Mouse (Mus musculus): Measurements from ENCODE around the gene Diaph3. TPM values are rescaled to one million over a fixed set of nuclear protein-coding genes. Genes with fewer than 3 reads are reported as not detected.
"Not testable (repeated sequence)": the region's sequence is repeated elsewhere in the genome, so short reads cannot be mapped to it uniquely, and the experiment has no call there.

The Diaph3 gene
- total RNA-seq, 2 experiments from 2014 or later, result 20.9 to 28.3 TPM

DNA sequence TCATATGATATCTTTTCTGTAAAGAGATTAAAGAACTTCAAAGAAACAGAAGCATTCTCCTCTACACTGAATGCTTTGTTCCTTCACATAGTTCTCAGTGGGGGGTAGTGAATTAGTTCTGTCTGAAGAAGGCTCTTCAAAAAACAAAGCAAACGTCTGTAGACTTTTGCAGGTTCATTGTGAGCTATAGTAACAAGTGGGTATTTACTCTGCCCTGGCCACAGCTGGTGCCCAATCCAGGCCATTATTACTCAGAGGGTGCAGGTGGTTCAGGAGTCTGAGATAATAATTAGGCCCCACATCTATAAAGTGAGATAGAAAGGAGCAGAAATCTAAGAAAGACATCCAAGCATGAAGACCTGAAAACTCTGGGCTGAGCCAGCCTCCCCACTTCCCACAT, 409.7 kb downstream of the Diaph3 start:
- no peak for DNase-seq

DNA sequence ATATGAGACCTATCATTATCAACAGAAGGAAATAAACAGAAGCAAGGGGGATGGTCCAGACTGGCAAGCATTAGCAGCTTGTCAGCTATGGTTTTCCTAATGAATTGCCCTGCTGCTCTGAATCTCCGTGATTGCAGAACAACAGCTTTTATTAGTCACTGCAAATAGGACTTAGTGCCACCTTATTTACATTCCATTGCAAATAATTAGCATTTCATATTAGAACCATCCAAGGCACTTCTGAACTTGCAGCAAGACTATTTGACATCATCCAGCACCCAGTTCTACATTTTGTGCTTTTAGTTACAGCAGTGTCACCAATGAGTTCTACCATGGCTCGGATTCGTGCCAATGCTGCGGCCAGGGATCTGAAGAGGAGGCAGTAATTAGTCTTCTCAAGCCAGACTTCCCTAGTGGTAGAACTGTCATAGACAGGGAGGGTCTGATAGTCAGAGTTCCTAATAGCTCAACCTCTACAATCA, 411.4 kb downstream of the Diaph3 start:
- no peak for DNase-seq

DNA sequence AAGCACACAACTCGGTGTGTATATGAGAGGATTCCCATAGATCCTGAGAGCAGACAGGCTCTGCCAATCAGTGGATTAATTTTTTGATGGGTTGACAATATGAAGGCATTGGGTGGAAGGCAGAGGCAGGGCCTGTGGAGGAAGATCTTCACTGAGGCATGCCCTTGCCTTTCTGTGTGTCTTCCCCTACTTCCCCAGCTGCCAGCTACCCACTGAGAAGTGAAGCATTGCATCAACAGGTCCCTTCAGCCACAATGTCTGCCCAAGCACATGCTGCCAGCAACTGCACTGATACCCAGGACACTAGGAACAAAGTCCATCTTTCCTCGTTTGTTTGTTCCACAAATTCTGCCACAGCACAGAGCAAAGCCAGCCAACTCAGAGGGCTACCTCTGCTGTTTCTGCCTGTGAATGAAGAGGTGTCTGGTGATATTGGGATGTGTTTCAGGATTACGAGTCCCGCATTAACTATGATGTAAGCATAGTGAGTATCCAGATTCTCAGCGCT, 413.4 kb downstream of the Diaph3 start:
- DNase-seq, result no peak

DNA sequence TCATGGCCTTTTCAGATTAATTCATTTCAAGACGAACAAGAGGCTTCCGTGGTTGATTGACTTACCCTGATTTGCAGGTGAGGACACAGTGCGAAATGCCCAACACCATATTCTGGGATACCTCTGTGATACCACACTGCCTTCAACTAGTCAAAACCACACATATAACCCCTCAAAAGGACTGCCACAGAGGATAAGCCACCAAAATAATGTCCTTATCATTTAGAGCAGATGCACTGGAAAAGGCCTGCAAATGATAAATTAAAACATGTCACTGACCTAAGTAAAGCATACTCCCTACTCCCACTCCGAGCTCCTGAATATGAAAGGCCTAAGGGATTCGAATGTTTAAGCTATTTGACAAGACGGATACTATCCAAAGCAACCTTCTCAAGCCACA, 419.3 kb downstream of the Diaph3 start:
- no peak for DNase-seq

DNA sequence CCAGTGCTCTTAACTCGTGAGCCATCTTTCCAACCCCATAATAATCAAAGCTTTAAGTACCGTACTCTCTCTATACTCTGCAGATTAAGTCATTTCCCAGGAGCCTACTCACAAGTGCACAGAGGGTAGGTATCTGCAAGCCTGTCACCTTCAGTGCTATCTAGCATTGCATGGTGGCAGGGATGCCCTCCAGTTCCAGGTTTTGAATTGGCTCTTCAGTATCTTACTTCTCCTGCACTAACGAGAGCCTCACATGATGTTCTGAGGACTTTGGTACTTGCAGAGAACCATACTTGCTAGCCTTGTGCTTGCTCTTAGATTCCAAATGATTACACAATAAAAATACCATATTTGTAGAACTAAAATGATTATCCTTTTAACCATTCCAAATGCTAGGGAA, 420.0 kb downstream of the Diaph3 start:
- DNase-seq, result no peak

DNA sequence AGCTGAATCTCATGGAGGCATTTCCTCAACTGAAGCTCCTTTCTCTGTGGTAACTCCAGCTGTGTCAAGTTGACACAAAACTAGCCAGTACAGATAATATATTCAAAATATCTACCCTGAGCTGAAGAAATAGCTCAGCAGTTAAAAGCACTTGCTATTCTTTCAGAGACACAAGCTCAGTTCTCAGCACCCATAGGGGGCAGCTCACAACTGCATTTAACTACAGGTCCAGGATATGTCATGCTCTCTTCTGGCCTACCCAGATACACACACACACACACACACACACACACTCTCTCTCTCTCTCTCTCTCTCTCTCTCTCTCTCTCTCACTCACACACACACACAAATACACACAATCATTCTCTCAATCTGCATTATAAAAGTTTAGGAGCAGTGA, 420.6 kb downstream of the Diaph3 start:
- not testable (repeated sequence) for DNase-seq

DNA sequence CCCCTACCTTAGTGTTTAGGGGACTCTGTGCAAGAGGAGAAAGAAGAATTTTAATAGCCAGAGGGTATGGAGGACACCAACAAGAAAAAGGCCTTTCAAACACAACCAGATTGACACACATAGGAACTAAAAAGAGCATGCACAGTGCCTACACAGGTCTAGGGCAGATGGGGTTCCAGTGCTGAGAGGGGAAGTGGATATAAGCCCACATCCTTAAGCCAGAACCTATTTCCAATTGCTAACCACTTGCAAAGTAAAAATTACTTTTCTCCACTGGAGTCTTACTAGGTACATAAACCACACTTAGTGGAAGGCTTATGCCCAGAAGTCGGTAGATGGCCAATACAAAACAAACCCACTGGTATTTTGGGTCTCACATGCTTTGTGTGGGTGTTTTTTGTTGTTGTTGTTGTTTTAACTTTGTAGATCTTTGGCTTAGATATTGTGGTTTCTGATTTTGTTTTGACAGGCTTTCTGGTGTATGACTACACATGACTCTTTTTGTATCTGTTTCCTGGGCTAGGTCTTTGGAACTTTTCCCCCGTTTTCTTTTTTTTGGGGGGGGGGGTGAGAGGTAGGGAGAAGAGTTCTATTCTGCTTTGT, 426.8 kb downstream of the Diaph3 start:
- no peak for DNase-seq

DNA sequence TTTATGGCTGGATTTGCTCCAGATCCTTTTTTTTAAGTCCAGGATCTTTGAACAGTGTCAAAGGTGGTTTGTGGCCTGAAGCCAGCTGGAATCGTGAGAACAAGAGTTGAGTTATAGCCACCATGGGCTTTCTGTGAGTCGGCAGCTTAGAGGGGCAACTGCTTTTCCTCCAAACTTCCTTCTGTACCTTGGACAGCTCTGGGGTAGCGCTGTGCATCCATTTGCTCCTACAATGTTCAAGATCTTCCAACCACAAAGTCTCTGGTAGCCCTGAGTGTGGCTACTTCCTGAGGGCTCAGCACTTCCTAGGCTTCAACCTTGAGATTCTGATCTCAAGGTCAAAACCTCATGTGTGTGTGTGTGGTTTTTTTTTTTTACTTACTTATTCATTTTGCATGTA, 437.0 kb downstream of the Diaph3 start:
- DNase-seq, result no peak

DNA sequence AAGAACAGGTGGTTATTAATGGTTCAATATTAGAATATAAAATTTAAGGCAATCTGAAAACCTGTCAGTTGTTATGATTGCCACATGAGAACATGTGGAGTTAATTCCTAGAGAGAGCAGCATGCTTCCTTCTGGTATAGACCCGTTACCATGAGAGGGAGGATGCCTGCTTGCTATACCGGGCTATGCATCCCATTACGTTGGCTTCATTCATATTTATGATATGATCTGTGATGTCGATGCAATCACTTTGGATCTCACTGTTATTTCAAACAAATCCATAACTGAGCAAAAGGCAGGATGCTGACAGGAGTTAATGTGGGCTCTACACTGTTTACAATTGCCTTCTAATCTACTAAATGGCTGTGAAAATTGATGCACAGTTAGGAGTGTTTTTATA, 439.9 kb downstream of the Diaph3 start:
- DNase-seq, result no peak

DNA sequence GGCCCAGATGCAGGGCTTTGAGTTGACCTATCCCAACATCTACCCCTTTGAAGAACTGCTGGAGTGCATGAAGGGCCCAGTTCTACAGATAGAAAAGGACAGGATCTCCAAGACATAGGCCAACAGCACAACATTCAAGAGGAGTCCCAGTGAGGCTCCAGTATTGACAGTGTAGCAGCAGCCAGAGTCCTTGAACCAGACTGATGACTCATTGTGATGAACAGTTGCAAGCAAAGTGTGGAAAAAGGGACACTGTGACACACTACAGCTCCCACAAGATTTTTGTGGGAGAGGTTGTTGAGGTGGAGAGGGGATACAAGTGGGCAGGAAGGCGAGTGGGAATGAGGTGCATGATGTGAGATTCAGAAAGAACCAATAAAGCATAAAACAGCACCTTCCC, 443.1 kb downstream of the Diaph3 start:
- no peak for DNase-seq

DNA sequence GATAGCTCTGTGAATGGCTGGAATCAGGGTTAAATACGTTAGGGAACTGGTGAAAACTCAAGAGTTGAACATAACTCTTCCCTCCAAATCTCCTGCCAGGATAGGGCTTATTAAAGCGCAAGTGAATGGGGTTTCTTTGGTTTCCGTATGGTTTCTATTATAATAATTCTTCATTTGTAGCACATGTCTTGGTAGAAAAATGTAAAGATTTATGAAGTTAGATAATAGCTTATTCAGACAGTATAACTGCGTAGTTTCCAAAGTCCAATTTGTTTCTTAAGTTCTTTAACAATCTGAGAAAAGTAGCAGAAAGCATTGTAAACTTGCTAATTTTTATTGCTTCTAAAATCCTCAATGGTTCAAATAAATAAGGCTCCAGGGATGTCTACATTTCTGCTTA, 448.3 kb downstream of the Diaph3 start:
- DNase-seq, result no peak

DNA sequence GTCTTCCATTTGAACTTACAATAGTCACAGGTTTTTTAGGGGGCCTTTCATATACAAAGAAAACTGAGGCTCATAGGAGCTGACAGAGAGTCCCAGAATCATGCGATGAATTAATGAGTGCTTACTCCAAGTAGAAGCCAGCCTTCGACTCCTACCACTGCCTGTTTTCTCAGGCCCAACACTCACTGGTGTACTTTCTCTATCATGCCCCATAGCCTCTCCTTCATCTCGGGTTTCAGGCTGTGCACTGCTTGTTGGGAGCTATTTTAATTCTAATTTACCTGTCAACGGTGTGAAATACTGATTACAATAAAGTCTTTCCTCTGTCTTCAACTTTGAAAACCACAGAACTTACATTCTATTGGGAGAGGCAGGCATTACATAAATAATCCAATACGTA, 449.7 kb downstream of the Diaph3 start:
- no peak for DNase-seq

DNA sequence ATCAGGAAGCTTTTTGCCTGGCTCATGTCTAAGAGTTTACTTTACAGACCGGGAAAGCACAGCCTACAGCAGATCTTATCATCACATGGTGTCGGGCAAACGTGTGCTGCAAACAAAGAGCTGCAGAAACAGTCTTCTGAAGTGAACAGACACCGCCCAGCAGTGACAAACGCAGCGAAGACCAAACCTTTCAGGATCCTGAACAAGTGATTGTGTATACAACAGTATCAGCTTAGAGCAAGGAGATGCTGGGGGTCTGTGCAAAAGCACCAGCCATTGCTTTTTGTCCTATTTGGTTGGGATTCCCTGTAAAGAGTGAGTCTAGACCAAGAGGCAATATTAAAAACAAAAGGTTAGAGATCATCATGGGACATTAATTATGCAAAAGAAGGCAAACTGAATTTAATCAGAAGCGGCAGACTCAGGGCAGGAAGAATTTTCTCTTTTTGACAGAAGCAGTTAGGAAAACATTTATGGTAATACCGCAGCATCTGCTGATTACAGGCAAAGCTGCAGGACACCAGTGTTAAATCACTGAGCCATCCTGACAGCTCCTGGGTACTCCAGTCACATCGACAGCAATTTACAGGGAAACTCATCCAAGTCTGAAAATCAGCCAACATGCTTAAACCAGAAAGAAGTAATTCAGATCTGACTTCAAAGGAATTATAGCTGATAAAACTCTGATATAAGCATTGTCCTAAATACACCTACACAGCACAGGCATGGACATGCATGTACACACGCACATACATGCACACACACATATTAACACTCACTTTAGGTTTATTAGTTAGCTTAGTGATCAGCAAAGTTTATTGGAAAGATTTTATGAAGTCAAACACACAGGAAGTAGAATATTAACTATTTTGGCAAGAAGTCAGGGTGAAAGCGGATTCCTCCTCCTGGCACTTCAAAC, 456.2 kb downstream of the Diaph3 start:
- DNase-seq, result no peak

DNA sequence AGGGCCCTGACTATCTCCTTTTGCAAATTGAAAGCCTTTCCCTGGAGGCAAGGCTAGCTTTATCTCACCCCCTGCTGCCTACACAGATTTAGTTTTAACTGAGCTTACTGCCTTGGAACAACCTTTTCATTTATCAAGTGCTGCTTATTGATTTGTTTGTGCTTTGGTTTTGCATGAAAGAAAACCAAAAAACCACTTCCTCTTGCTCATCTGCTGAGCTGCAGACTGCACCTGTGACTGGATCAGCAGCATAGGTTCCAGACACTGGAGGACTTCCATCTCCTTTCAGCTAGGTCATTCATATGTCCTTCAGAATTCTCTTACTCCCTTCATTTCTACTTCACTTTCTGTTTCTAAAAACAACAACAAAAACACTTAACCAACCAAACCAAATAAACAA, 459.1 kb downstream of the Diaph3 start:
- DNase-seq, result no peak

DNA sequence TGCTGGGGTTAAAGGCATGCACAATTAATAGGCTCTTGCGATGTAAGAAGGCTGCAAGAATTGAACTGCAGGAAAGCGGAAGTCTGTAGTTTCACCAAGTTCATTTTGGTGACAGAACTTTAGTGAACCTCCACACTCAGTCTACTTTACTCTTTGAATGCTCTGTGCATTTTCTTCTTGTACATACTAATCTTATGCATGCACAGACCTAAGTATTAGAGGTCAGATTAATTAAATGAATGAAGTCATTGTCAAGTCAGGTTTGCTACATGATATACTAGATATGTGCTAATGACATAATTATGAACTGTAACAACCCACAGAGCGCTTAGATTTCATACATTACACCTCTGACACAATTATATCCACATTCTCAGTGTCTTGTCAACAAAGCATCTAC, 462.0 kb downstream of the Diaph3 start:
- DNase-seq, result no peak

DNA sequence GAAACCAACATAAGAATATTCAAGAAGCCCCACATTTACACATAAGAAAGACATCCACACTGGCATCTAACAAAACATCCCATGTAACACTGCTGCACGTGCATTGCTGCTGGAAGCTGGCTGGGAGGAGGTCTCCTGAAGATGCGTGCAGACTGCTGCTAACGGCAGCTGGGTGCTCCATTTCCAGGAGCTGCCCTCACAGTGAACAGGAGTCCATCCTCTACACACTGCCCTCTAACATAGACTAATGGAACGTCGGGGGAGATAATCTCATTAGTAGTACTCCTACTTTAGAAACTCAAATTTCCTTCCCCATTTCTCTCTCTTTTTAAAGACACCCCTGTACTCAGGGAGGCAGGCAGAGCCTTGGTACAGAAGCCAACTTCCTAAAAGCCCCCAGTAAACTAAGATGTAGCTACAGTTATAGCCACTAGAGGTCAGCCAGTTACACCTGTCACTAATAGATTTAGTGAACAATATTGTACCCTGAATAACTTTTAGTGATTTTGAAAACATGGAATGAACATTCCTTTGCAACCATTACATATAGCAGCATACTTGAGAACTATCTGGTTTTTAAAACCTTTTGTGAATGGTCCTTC, 462.8 kb downstream of the Diaph3 start:
- DNase-seq, result no peak

DNA sequence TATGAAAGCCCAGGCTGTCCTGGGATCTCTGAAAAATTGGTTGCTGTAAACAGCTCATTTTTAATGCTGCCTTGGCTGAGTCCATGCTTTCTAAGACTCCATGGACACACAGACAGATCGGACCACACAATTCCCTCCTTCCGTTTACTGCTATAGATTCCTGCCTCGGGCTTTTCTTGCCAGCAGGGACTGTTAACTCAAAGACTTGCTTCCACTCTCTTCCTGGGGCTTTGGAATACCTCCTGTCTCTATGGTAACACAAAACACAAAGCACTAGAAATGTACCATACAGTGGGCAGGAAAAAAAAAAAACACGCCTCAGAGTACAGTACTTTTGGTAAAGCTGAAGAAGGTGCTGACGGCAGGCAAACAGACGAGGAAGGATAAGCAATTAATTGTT, 464.0 kb downstream of the Diaph3 start:
- no peak for DNase-seq

DNA sequence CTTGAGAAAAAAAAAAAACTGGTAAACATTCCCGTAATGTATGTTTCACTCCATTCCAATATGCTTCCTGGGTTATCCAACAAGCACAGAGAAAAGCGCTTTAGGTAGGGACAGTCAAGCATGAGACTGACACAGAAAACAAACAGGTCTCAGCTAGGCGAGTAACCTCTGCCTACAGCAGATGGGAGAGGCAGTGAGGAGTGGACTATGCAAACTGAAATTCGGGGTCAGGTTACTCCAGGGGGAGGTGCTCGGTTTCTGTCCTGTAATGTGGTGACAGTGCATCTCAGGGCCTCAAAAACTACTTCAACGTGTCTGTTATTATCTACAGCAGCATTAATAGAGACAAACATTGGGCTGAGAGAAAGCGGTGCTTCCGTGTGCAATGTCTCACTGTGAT, 465.7 kb downstream of the Diaph3 start:
- no peak for DNase-seq

DNA sequence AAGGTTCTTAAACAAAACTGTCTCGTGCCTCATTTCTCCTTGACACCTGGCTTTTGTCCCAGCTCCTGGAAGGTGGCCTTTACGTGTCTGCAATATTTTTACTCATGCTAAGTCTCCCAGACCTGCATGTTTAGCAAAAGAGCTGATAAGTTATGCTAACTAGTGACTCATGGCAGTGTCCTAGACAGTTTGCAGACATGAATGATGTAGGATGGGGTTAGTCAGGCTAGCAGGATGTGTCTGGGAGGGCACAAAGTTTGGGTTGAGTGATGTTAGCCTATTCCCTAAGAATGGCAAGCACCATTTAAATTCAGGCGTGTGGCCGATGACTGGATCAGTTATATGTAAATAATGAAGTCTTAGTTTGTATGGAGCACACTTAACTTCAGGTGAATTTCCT, 478.2 kb downstream of the Diaph3 start:
- no peak for DNase-seq

DNA sequence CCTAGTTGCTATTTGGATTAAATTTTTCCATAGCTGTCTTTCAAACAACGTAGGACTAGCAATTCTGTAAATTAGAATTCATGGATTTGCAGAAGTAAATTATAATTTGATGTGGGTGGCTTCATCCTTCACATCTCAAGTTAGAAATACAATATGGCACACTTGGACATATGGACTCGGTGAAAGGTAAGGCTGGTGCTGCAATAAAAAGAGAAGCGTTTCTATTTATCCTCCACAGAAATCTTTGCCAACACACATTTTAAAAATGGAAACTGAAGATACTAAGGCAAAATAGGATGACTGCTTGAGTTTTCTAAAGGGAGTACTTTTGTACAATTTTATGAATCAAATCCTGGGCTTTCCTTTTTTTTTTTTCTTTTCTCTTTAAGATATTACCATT, 480.5 kb downstream of the Diaph3 start:
- DNase-seq, result no peak

DNA sequence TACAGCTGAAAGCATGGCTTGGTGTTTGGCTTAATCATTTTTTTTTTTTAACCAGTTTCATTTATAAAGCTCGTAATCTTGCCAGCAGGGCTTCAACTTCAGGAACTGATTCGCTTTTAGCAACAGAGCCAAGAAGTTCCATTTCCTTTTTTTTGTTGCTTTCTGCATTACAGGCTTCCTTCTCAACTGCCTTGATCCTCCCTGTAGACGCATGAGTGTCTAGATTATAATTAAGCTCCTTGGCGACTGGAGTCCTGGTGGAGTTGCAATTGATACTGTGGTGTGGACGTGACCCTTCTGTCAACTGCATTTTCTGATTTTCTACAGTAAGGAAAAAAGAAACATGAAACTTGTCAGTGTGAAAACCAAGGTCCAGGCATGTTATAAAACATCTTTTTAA, 484.8 kb downstream of the Diaph3 start:
- no peak for DNase-seq

DNA sequence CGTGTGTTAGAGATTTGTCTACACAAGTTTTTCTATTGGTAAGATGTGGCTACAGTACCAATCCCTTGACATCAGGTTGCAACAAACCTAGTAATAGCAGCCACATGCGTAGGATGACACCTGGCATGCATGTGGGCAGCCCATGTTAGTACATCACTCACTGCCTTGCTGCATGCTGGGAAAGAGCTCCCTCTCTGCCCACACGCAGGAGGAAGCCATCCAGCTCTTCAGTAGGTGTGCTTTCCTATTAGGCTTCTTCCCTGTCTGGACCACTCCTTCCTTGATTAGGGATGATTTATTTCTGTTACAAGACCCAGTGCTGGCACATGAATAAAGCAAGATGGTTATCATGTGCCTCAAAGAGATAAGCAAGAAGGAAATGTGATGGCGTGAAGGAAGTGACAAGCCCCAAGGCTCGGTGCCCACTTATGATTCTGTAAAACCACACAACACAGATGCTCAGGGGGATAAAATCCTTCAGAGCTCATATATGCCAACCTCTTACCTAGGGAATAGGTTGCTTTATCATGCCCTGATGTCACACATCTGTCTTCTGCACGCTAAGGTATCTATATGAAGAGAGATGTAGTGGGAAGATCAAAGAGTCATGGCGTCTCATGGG, 494.4 kb downstream of the Diaph3 start:
- no peak for DNase-seq

DNA sequence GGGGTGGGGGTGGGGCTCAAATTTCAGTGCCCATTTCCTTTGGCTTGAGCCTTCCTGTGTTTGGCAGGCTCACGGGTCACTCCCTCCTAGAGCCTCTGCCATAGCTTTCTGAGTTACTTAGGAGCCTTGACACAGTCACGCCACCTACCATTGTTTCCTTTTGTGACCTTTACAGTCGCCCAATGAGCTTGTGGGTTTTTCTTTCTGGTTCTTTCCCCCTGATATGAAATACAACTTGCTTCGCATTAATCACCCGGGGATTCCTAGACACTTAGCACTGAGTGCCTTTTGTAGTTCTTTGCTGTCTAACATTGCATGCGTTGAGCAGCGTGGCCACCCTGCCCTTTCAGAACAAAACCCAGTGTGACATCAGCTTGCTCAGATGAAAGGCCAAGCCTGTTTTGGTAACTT, 498.2 kb downstream of the Diaph3 start:
- no peak for DNase-seq

All from heart, postnatal 4 days (tissue).